8 mouse cellular contexts compared by ENCODE assay signal in genomic region chr2:167631181-167631590, GRCm38 (mm10). TPM values are rescaled to one million over a fixed set of nuclear protein-coding genes. Genes with fewer than 3 reads are reported as not detected.
DNase-seq lines count a peak whose midpoint lies in the region; ATAC-seq lines count a peak whose summit lies in the region.

No protein-coding gene starts in this region.

- 0 out of 2 replicates have a peak, but pooled peaks have one; percentile 3 for ATAC-seq in heart, embryonic 14.5 days (ENCODE audit: insufficient number of reproducible peaks, insufficient read depth, low FRiP score, low read depth)

- H3K27ac ChIP-seq in heart, embryonic 14.5 days (replicated peaks in 1 of 2; ENCODE audit: control insufficient read depth in 1 of 2, insufficient read depth in 1 of 2, low read depth in 2 of 2, low read length in 2 of 2): peak overlapping the region; percentile 17 to 93; a peak in 2 of 4 replicates

- peak overlapping the region; percentile 93 for H3K9ac ChIP-seq in heart, embryonic 14.5 days (ENCODE audit: low read length)

- WGBS in heart, embryonic 14.5 days: under 1% methylated on average over 30 of the region's 31 CpGs

- H3K27me3 ChIP-seq in heart, embryonic 14.5 days (ENCODE audit: control insufficient read depth, insufficient read depth, low read length): no peaks in the 10 kb centered on the region

- H3K4me2 ChIP-seq in heart, embryonic 14.5 days (ENCODE audit: low read length): peak overlapping the region; percentile 68

- no peaks in the 10 kb centered on the region for H3K9me3 ChIP-seq in heart, embryonic 14.5 days (ENCODE audit: control insufficient read depth, low read length)

- peak overlapping the region; percentile 90 to 94 for H3K4me3 ChIP-seq in heart, embryonic 14.5 days (ENCODE audit: control insufficient read depth in 1 of 2, insufficient read depth in 1 of 2, low read depth in 1 of 2, low read length in 2 of 2)

- peaks cover 40 to 54% of the 10 kb centered on the region in 2 experiments for H3K4me1 ChIP-seq in heart, embryonic 14.5 days (ENCODE audit: control insufficient read depth in 2 of 2, insufficient read depth in 2 of 2, low read length in 2 of 2)

- DNase-seq in embryo, embryonic 10.5 days (ENCODE audit: low spot score): peak; percentile 25
- DNase-seq in embryo, embryonic 10 days (ENCODE audit: low spot score): no peak
- peak; percentile 37 for DNase-seq in right cerebral cortex, postnatal 4 days
- no peak for DNase-seq in right cerebral cortex, postnatal 36 days (ENCODE audit: low spot score in 2 of 2)
- peak; percentile 72 for DNase-seq in liver
- peak; percentile 17 for DNase-seq in spleen, adult 12 weeks (ENCODE audit: low spot score)
- no peak for DNase-seq in adrenal gland, adult 8-10 months

- H3K36me3 ChIP-seq in heart, embryonic 14.5 days (ENCODE audit: control insufficient read depth, insufficient read depth, low read length): peaks cover 21% of the 10 kb centered on the region

RNA-seq across cellular contexts. Expression of gene Ube2v1, which starts 0.7 kb away (rescaled TPM):
- polyA plus RNA-seq in heart, embryonic 14.5 days (2014; fragmentation: Nextera tagmentation; extraction: Ambion mirVana): 166 and 175 TPM in 2 replicates
- total RNA-seq in adrenal gland, adult 8-10 months (2022): 100 to 1,000 TPM; 175 to 197 (median 191) TPM

RNA-seq across cellular contexts. Expression of gene Gm20431, which starts 30.1 kb away (rescaled TPM):
- polyA plus RNA-seq in heart, embryonic 14.5 days (2014; fragmentation: Nextera tagmentation; extraction: Ambion mirVana): 0.19 and 5.2 TPM in 2 replicates
- total RNA-seq in adrenal gland, adult 8-10 months (2022): 10 to 100 TPM; 19.9 to 23.9 (median 22.1) TPM

RNA-seq across cellular contexts. Expression of gene Cebpb, which starts 57.5 kb away (rescaled TPM):
- 14.2 and 17.0 TPM in 2 replicates for polyA plus RNA-seq in heart, embryonic 14.5 days (2014; fragmentation: Nextera tagmentation; extraction: Ambion mirVana)
- total RNA-seq in adrenal gland, adult 8-10 months (2022): 100 to 1,000 TPM in 3 of 4 experiments, 10 to 100 TPM in 1; 91.8 to 623 (median 239) TPM

RNA-seq across cellular contexts. Expression of gene Tmem189, which starts 58.4 kb away (rescaled TPM):
- 40.6 and 40.9 TPM in 2 replicates for polyA plus RNA-seq in heart, embryonic 14.5 days (2014; fragmentation: Nextera tagmentation; extraction: Ambion mirVana)
- 10 to 100 TPM; 25.5 to 32.1 (median 28.5) TPM for total RNA-seq in adrenal gland, adult 8-10 months (2022)

Comparison
In these comparisons a context has a peak if more than half of its experiments do, and no peak if none do; other contexts are left out.
1. DNase-seq: peak in embryo, embryonic 10.5 days (single experiment), right cerebral cortex, postnatal 4 days (single experiment), liver (single experiment) and spleen, adult 12 weeks (single experiment); none in embryo, embryonic 10 days (single experiment), right cerebral cortex, postnatal 36 days (0 of 2) and adrenal gland, adult 8-10 months (single experiment).